Comparison of ENCODE assay signal across 17 mouse cellular contexts in the genomic region with DNA sequence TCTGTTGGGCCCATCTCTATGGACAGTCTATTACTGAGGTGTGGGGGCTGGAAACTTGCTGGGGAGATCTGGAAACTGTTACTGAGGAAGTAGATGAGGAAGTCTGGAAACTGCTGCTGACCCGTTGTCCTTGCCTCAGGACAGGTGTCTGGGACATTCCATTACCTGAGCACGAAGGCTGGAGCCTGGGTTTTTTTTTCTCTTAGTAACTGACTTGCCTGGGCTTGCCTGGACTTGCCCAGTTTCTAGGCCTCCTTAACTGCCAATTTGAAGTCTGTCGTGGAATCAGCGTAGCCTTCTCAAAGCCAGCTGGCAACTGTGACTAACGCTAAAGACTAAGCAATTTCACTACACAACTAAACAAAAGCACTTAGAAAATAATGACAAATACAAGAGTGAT.
A peak's percentile ranks its signal among the peaks of the same experiment; 100 is the strongest.
DNase-seq lines count a peak whose midpoint lies in the region; ATAC-seq and TF ChIP-seq lines count a peak whose summit lies in the region.
"Had no signal": no experiment of that assay in that cellular context is flagged by ENCODE, and none has a peak within 500 bp of the region (broad histone marks: within the 10 kb centered on the region; RNA-seq: fewer than 3 reads in every experiment).

No protein-coding gene starts in this region.

- no peaks in the 10 kb centered on the region for H3K4me1 ChIP-seq in cerebellum, adult 2 months (ENCODE audit: control insufficient read depth, insufficient read depth, low read length)
- no peaks in the 10 kb centered on the region for H3K4me1 ChIP-seq in kidney, adult 2 months (ENCODE audit: control insufficient read depth, insufficient read depth, low read length)
- no peaks in the 10 kb centered on the region for H3K4me1 ChIP-seq in kidney, embryonic 14.5 days (ENCODE audit: control insufficient read depth, insufficient read depth, low read length)
- H3K4me1 ChIP-seq: heart, embryonic 12.5 days; hindbrain, embryonic 15.5 days; liver, embryonic 13.5 days; midbrain, embryonic 13.5 days had no signal

- peak; percentile 18 to 26 for DNase-seq in cerebellum, postnatal 10 days
- no peak for DNase-seq in cerebellum, adult 2 months
- DNase-seq in kidney, adult 2 months = peak; percentile 73
- peak; percentile 38 for DNase-seq in ZHBTc4 (ENCODE audit: low read depth, low spot score)
- peak; percentile 38 to 79 for DNase-seq in kidney, postnatal 25 days
- DNase-seq in gastrocnemius, postnatal 25 days = no peak
- DNase-seq in adrenal gland, adult 2 months = no peak
- DNase-seq: cerebellum, postnatal 36 days; left cerebral cortex, postnatal 4 days; liver, embryonic 13.5 days had no signal

- H3K36me3 ChIP-seq in kidney, adult 2 months (ENCODE audit: control insufficient read depth, insufficient read depth, low read length) = no peaks in the 10 kb centered on the region
- H3K36me3 ChIP-seq in kidney, embryonic 14.5 days (ENCODE audit: control insufficient read depth, insufficient read depth, low read length) = no peaks in the 10 kb centered on the region
- H3K36me3 ChIP-seq: embryonic facial prominence, embryonic 13.5 days; heart, embryonic 12.5 days; hindbrain, embryonic 15.5 days; liver, embryonic 13.5 days; midbrain, embryonic 13.5 days had no signal

- no peak for TF ChIP-seq POLR2A in cerebellum, adult 2 months (IDR thresholded peaks at IDR 0.05; ENCODE audit: borderline replicate concordance, insufficient read depth, low read length)
- TF ChIP-seq POLR2A in kidney, adult 2 months (IDR thresholded peaks at IDR 0.05; ENCODE audit: low read depth, low read length) = no peak

- TF ChIP-seq CTCF in cerebellum, adult 2 months (IDR thresholded peaks at IDR 0.05; ENCODE audit: borderline replicate concordance, insufficient read depth, low read depth, low read length) = no peak
- no peak for TF ChIP-seq CTCF in kidney, adult 2 months (conservative IDR thresholded peaks at IDR 0.05; ENCODE audit: insufficient read depth, insufficient read length, low read depth, low read length)

- no peak overlapping the region for H3K4me2 ChIP-seq in kidney, embryonic 14.5 days (replicated peaks; ENCODE audit: low read depth, low read length)
- H3K4me2 ChIP-seq: embryonic facial prominence, embryonic 13.5 days; heart, embryonic 12.5 days; hindbrain, embryonic 15.5 days; liver, embryonic 13.5 days; midbrain, embryonic 13.5 days had no signal

- no peak overlapping the region for H3K4me3 ChIP-seq in cerebellum, adult 2 months (replicated peaks; ENCODE audit: insufficient read depth, low read depth, low read length)
- no peak overlapping the region for H3K4me3 ChIP-seq in kidney, adult 2 months (ENCODE audit: insufficient read depth, low read depth, low read length)
- H3K4me3 ChIP-seq in kidney, embryonic 14.5 days (ENCODE audit: low read length) = no peak overlapping the region
- H3K4me3 ChIP-seq: embryonic facial prominence, embryonic 13.5 days; heart, embryonic 12.5 days; hindbrain, embryonic 15.5 days; liver, embryonic 13.5 days; midbrain, embryonic 13.5 days had no signal

- ATAC-seq in kidney, embryonic 14.5 days (ENCODE audit: low FRiP score, low TSS enrichment) = no peak
- ATAC-seq: midbrain, embryonic 13.5 days had no signal

- WGBS in cerebellum, adult 2 months = 42% methylated on average over 5 of the region's 5 CpGs
- 58% methylated on average over 5 of the region's 5 CpGs for whole genome bisulfite sequencing in kidney, adult 2 months
- 71% methylated on average over 5 of the region's 5 CpGs for WGBS in kidney, embryonic 14.5 days

- H3K9me3 ChIP-seq in kidney, embryonic 14.5 days (ENCODE audit: control insufficient read depth, low read length) = no peaks in the 10 kb centered on the region
- H3K9me3 ChIP-seq: embryonic facial prominence, embryonic 13.5 days; heart, embryonic 12.5 days; hindbrain, embryonic 15.5 days; liver, embryonic 13.5 days; midbrain, embryonic 13.5 days had no signal

- no peaks in the 10 kb centered on the region for H3K27me3 ChIP-seq in cerebellum, adult 2 months (ENCODE audit: control insufficient read depth, insufficient read depth, low read length)
- no peaks in the 10 kb centered on the region for H3K27me3 ChIP-seq in kidney, adult 2 months (replicated peaks; ENCODE audit: control insufficient read depth, insufficient read depth, low read length)
- H3K27me3 ChIP-seq in kidney, embryonic 14.5 days (ENCODE audit: control insufficient read depth, insufficient read depth, low read length) = no peaks in the 10 kb centered on the region
- H3K27me3 ChIP-seq: embryonic facial prominence, embryonic 13.5 days; heart, embryonic 12.5 days; hindbrain, embryonic 15.5 days; liver, embryonic 13.5 days; midbrain, embryonic 13.5 days had no signal

- H3K9ac ChIP-seq in kidney, embryonic 14.5 days (ENCODE audit: low read depth, low read length) = no peak overlapping the region
- H3K9ac ChIP-seq: embryonic facial prominence, embryonic 13.5 days; heart, embryonic 12.5 days; hindbrain, embryonic 15.5 days; liver, embryonic 13.5 days; midbrain, embryonic 13.5 days had no signal

- no peak overlapping the region for H3K27ac ChIP-seq in cerebellum, adult 2 months (ENCODE audit: insufficient read depth, low read length)
- H3K27ac ChIP-seq in kidney, adult 2 months (ENCODE audit: insufficient read depth, low read depth, low read length) = peak overlapping the region; percentile 81
- H3K27ac ChIP-seq in kidney, embryonic 14.5 days (ENCODE audit: low read depth, low read length) = no peak overlapping the region
- H3K27ac ChIP-seq: embryonic facial prominence, embryonic 13.5 days; hindbrain, embryonic 15.5 days; kidney, postnatal 0 days; liver, embryonic 13.5 days; midbrain, embryonic 13.5 days; stomach, postnatal 0 days had no signal

Comparison
In these comparisons a context has a peak if more than half of its experiments do, and no peak if none do; other contexts are left out.
1. DNase-seq: peak in cerebellum, postnatal 10 days (2 of 2), kidney, adult 2 months (single experiment), ZHBTc4 (single experiment) and kidney, postnatal 25 days (2 of 2); none in cerebellum, adult 2 months (0 of 2), gastrocnemius, postnatal 25 days (single experiment) and adrenal gland, adult 2 months (single experiment).